Mouse (Mus musculus) heart, adult 2 months (tissue): Measurements from ENCODE around the gene Swi5.

ENCODE experiments used
- CTCF ChIP-seq: fragments of 200-600 bp; IDR thresholded peaks from 2 replicates; pipeline ENCODE4 v1.8.1; 2022; ENCODE audit warnings: antibody characterized with exemption, mild to moderate bottlenecking, moderate library complexity
- EP300 ChIP-seq: fragments of 200-500 bp; IDR thresholded peaks from 2 replicates; pipeline ENCODE4 v1.6.1; 2011; ENCODE audit warnings: low read depth, low read length, control low read depth; ENCODE audit not compliant: insufficient read depth
- POLR2A ChIP-seq: fragments of 200-500 bp; IDR thresholded peaks from 2 replicates; pipeline ENCODE4 v1.6.1; 2011; ENCODE audit warnings: mild to moderate bottlenecking, low read depth, low read length, control low read depth; ENCODE audit not compliant: insufficient read depth

DNA sequence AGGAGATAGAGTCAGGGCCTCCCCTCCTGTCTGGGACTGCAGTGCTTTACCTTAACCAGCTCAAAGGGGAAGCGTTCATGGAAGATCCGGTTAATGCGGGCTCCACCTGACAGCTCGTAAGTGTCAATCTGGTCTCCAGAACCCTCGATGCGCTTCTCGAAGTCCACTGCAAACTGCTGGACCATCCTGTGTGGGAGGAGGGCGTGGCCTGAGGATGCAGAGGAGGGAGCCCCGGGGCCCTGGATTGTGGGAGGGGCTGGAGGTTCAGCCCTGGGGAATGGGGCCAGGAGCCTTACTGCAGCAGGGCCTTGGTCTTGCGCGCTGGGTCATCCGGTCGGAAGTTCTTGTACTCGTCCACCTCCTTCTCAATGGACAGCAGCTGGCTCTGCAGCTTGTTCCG lies 48.0 kb upstream of the Swi5 start:
- TF ChIP-seq POLR2A (no peak), CTCF (no peak), EP300 (no peak)
